Mouse (Mus musculus) thymus, postnatal 25 days (tissue): ENCODE measurements at regions not wholly inside any gene's neighbourhood (a gene's known extent, or its start where the extent isn't known, plus 50 kb on each side); places are given as distances from the start of the nearest gene placed in this dataset.

Experiments used
- DNase-seq: peaks from one replicate; pipeline ENCODE4 v3.0.0; 2022

- DNase-seq, result no peak
These were observed 321.4 kb downstream of the Lmx1a start for GRCm38 (mm10) chr1:168010416-168010815.

GRCm38 (mm10) chr1:168012069-168012468 lies 323.0 kb downstream of the Lmx1a start:
- DNase-seq, result no peak

- DNase-seq, result no peak
These were observed 323.6 kb downstream of the Lmx1a start for GRCm38 (mm10) chr1:168012611-168013010.

DNA sequence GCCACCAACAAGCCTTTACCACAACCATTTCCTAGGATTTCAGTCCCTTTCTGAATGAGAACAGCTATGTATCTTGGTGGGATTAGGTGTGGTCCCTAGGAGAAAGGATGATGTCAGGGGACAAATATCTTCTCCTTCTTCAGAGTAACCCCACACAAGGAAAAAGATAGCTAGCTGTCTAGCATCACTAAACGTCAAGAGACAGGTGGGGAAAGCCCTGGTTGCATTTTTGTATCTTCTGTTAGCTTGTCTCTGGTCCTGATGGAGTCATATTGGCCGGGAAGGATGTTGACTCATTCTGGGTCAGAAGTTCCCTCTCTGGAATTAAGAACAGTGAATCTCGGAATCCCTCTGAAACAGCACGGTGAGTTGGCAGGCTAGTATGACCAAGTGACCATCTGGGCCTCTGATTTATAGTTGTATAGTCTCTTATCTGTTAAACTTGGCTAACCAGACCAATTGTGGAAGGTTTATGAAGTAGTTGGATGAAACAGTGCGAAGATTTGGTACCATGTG lies 327.4 kb downstream of the Lmx1a start:
- no peak for DNase-seq

GRCm38 (mm10) chr1:168026481-168026880 lies 337.4 kb downstream of the Lmx1a start:
- DNase-seq, result no peak

- no peak for DNase-seq
These were observed 355.7 kb downstream of the Lmx1a start for GRCm38 (mm10) chr1:168044765-168045164.

DNA sequence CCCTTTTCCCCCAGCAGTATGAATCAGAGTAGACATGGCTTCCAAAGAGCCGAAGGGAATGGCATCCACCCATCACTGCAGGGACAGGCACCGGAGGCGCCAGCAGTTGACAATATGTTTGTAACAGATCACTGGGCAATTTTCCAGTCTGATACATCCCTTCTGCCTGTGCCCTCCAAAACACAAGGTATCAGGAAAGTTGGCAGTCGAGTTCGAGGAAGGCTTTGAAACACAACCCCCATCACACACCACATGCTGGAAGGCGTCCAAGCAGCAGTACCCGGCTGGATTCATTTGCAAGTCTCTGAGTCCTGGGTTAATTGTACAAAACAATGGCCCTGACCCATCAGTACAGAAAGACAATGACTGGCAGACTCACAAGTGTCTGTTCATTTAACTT lies 357.3 kb downstream of the Lmx1a start:
- DNase-seq, result no peak

DNA sequence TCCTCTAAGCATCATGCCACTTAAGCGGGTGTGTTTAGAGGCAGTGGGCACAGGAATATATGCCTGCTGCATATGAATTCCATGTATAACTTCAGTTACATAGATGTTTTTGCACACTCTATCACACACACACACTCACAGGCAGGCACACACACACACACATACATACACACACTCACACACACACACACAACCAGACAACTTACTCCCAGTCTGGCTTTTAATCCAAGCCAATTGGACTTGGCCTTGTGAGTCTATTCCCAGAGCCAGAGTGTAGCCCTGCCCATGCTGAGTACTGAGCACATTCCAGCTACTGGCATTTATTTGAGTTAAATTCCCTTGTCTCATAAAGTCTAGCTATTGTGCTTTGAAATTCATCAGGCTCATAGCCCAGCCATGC lies 357.7 kb downstream of the Lmx1a start:
- no peak for DNase-seq

DNA sequence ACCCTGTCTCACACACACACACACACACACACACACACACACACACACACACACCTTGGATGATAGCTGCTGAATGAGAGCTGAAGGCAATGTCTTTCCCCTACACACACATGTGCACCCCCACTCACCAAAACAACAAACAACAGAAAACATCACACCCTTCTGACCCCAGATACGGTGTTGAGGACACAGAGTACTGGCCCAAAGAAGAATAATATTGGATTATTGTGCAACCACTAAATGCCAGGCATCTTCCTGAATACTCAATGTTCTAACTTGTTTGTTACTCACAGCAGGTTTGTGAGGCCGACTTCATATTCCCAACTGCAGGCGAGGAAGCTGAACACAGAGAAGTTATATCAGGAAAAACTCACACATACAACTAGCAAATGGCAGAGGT lies 360.9 kb downstream of the Lmx1a start:
- no peak for DNase-seq

DNA sequence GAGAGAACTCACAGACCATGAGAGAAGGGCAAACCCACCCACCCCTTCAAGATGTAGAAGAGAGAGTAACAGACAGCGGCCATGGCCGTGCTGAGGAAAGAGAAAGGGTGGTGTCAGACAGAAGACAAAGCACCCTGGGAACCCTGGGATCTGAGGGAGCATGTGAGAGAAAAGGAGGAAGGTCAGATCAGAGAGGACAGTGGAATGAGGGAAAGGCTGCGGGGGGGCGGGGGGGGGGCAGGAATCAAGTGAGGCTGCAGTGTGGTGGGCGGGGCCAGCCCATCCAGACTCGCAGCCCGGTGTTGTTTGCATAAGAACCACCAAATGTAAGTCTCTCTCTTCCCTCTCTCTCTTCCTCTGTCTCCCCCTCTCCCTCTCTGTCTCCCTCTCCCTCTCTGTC lies 367.4 kb downstream of the Lmx1a start:
- no peak for DNase-seq

GRCm38 (mm10) chr1:168057479-168057878 lies 368.4 kb downstream of the Lmx1a start:
- no peak for DNase-seq

DNA sequence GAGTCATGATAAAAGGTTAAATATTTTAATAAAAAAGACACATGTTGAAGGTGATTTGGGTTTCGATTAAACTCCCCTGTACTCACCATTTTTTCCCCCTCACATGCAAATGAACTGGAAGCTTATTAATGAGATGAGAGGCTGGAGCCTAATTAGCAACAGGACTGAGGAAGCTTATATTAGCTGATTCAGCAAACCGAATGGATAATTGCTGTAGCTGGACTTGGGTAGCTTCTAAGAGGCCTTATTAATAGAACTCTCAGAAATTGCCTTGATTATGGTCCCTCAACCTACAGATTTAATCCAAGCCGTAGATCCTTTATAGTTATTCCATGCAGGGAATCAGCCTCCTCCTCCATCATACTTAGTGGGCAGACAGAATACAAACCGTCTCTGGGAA lies 369.7 kb downstream of the Lmx1a start:
- no peak for DNase-seq

- DNase-seq, result no peak
These were observed 367.9 kb downstream of the Pbx1 start for GRCm38 (mm10) chr1:168064065-168064664.

DNA sequence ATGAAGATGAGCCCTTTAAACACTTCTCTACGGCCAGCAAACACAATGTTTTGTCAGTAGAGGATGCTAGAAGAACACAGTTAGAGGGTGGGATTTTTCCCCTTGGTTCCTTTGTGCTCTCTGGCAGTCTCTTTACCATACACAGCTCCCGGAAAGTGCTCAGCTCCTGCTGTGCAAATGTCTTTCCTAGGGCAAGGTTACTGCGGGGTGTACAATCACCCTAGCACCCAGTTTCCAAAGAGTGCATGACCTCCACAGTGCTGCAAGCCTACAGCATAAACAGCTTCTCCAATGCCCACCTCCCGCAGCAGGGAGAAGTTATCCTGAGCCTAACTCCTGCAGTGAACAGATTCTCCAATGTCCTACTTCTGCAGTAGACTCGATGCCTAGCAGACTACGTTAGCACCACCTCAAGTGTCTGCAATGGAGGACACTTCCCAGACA lies 366.4 kb downstream of the Pbx1 start:
- no peak for DNase-seq

DNA sequence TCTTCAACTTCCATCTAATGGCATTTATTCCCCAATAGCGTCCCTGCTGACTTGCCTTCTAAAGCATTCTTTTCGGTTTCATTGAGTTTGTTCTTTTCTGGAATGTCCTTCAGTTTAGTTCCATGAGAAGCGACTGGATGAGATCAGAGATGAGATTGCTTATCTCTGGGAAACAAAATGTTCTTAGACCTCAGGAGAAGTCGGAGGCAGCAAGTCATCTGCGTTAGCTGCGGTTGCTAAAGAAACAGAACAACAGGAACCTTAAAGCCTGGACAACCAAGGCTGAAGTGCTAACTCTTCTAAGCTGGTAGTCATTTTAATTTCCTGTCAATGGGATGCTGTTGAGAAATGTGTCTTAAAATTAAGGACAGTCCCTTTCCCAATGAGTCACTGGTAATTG lies 365.3 kb downstream of the Pbx1 start:
- DNase-seq, result no peak

GRCm38 (mm10) chr1:168068003-168068919 lies 363.8 kb downstream of the Pbx1 start:
- DNase-seq, result no peak

- no peak for DNase-seq
These were observed 363.0 kb downstream of the Pbx1 start for GRCm38 (mm10) chr1:168068920-168069590.
